Mouse (Mus musculus): ENCODE data around the gene H2-Q10.

DNA sequence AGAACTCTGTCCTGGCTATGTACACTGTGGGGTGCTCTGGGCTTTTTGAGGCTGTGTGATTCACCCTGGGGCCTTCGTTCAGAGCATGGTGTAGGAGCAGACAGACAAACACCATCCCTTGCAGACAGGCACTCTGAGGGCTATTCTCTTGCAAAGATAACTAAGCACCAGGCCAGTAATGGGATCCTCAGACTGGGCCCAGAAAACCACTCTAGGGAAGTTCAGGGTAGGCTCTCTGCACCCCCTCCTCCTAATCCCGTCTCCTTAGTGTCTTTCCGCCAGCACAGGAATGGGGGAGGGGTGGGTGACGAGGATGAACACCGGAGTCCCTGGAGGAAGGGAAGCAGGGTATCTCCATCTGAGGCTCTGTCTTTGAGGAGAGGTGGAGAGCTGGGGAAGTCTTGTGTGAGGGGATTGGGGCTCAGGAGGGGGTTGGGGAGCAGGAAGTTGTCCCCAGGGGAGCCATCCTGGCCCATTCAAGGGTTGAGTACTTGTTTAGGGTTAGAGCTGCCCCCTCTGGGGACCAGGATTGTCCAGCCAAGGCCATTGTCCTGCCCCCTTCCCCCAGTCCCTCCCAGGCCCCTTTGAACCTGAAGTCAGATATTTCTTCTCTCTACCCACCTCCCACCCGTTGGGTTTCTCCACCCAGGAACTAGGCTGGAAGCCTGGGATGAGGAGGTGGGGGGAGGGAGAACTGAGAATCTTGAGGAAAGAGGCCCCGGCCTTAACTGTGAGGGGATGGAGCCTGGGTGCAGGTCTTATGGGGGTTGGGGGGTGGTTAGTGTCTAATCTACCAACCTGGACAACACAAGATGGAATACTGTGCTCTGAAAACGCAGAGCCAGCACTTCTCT, 35.0 kb downstream of the H2-Q10 start:
- TF ChIP-seq POLR2A (IDR thresholded peaks at IDR 0.05; ENCODE audit: insufficient read depth, low read depth, low read length) (no peak), CTCF (IDR thresholded peaks at IDR 0.05) (no peak)

All from heart, adult 2 months (tissue).